Mouse (Mus musculus) kidney, adult 2 months (tissue): ENCODE measurements around the gene Trim60.
A peak's percentile ranks its signal among the peaks of the same experiment; 100 is the strongest.

ENCODE experiments used
- CTCF ChIP-seq: fragments of 200-500 bp; conservative IDR thresholded peaks from 2 replicates; pipeline ENCODE4 v1.5.1; 2011; ENCODE audit warnings: low read depth, mild to moderate bottlenecking, control low read depth, low read length, moderate library complexity, mixed read lengths; ENCODE audit not compliant: insufficient read depth, insufficient read length
- POLR2A ChIP-seq: fragments of 200-500 bp; IDR thresholded peaks from one replicate; pipeline ENCODE4 v1.6.1; 2011; ENCODE audit warnings: low read depth, low read length, control low read depth

- TF ChIP-seq POLR2A (no peak), CTCF (peak; percentile 68)
Observed at GRCm38 (mm10) chr8:65022485-65022884, 4.1 kb upstream of the Trim60 start.
